Mouse (Mus musculus) forebrain, embryonic 15.5 days (tissue): ENCODE data around the gene Rnf11. TPM values are rescaled to one million over a fixed set of nuclear protein-coding genes. Genes with fewer than 3 reads are reported as not detected.
A peak's percentile ranks its signal among the peaks of the same experiment; 100 is the strongest.

Experiments used
- ATAC-seq: fragments of 200-750 bp; cut with Nextera tagmentation; replicated peaks from 2 replicates; pipeline ENCODE4 v1.8.0; 2017; ENCODE audit warnings: mild to moderate bottlenecking, moderate TSS enrichment, moderate library complexity
- H3K27ac ChIP-seq: fragments of 300-500 bp; sonication (generic); replicated peaks from 2 replicates; pipeline ENCODE4 v1.5.1; 2015; ENCODE audit warnings: mild to moderate bottlenecking, inconsistent platforms
- H3K27me3 ChIP-seq: fragments of 300-500 bp; sonication (generic); 2 replicates; pipeline ENCODE4 v1.6.1; 2015; ENCODE audit warnings: inconsistent platforms
- H3K36me3 ChIP-seq: fragments of 300-500 bp; sonication (generic); 2 replicates; pipeline ENCODE4 v1.6.1; 2015; ENCODE audit warnings: mild to moderate bottlenecking, inconsistent platforms
- H3K4me1 ChIP-seq: fragments of 300-500 bp; sonication (generic); 2 replicates; pipeline ENCODE4 v1.6.1; 2015; ENCODE audit warnings: inconsistent platforms
- H3K4me2 ChIP-seq: fragments of 300-500 bp; sonication (generic); replicated peaks from 2 replicates; pipeline ENCODE4 v1.6.1; 2015; ENCODE audit warnings: mild to moderate bottlenecking, inconsistent platforms
- H3K4me3 ChIP-seq: fragments of 300-500 bp; sonication (generic); 2 replicates; pipeline ENCODE4 v1.5.1; 2015; ENCODE audit warnings: mild to moderate bottlenecking, inconsistent platforms
- H3K9ac ChIP-seq: fragments of 300-500 bp; sonication (generic); replicated peaks from 2 replicates; pipeline ENCODE4 v1.6.1; 2015; ENCODE audit warnings: mild to moderate bottlenecking, inconsistent platforms
- H3K9me3 ChIP-seq: fragments of 300-500 bp; sonication (generic); 2 replicates; pipeline ENCODE4 v1.6.1; 2016; ENCODE audit warnings: inconsistent platforms
- WGBS: fragments of 180-500 bp; shearing (Covaris S2); methylation state at CpG from one replicate; pipeline ENCODE4 v1.1.7; 2015; ENCODE audit warnings: mixed read lengths; 5-methylcytosine and 5-hydroxymethylcytosine counted together
- polyA plus RNA-seq: library from polyadenylated mRNA; unstranded; fragments of >200 nt; fragmentation: Nextera tagmentation; extraction: Ambion mirVana; gene quantifications from 2 replicates; pipeline ENCODE4 v1.2.1, GENCODE M21; 2015

The Rnf11 gene
- polyA plus RNA-seq, 1 experiment from 2014 or later, result 62.6 TPM

DNA sequence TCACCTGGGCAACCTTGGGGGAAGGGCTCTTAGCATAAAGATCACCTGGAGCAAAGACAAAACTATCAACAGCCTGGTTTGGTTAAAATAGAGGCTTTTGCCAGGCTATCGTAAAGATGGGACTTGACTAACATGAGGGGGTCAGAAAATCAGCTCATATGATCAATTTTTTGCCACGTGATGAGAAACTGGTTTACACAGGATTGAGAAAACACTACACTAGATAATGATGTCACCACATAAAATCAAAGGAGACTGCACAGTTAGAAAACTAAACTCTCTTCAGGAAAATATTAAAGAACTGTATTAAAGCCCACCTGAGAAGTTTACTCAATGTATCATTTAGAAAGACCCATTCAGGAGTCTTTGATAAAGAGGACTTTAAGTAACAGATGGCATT lies 9.4 kb downstream of the Rnf11 start:
- peaks cover 17% of the 10 kb centered on the region for H3K4me1 ChIP-seq
- peak overlapping the region; percentile 97 for H3K9ac ChIP-seq
- H3K4me2 ChIP-seq, result peak overlapping the region; percentile 43
- no peaks in the 10 kb centered on the region for H3K9me3 ChIP-seq
- peak overlapping the region; percentile 82 for H3K4me3 ChIP-seq
- no peaks in the 10 kb centered on the region for H3K27me3 ChIP-seq
- ATAC-seq, result no peak
- no peak overlapping the region for H3K27ac ChIP-seq
- WGBS, result 56% methylated on average over 2 of the region's 2 CpGs
- 0 out of 2 replicates have a peak, but pooled peaks cover 3% of the 10 kb centered on the region for H3K36me3 ChIP-seq

DNA sequence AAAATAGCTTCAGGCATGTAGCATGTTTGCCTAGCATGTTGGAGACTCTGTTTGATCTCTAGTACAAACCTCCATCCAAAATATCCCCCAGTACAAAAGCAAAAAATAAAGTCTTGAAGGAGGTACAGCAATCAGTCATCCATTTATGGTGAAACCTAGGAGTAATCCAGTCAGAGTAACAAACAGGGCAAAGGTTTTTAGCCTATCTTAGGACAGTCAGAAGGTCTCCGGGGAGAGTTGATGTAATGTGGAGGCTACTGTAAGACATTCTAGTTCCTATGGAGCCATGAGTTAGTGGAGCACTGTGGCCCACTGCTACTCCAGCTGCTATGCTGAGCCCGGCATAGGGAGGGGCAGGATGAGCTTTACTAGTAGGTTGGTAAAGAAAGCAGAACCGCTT lies 12.0 kb downstream of the Rnf11 start:
- H3K4me2 ChIP-seq, result no peak overlapping the region
- peaks cover 17% of the 10 kb centered on the region for H3K4me1 ChIP-seq
- H3K4me3 ChIP-seq, result no peak overlapping the region
- H3K36me3 ChIP-seq, result 0 out of 2 replicates have a peak, but pooled peaks cover 3% of the 10 kb centered on the region
- ATAC-seq, result no peak
- WGBS, result 93% methylated on average over 3 of the region's 3 CpGs
- H3K27me3 ChIP-seq, result no peaks in the 10 kb centered on the region
- H3K27ac ChIP-seq, result no peak overlapping the region
- no peaks in the 10 kb centered on the region for H3K9me3 ChIP-seq
- H3K9ac ChIP-seq, result no peak overlapping the region

DNA sequence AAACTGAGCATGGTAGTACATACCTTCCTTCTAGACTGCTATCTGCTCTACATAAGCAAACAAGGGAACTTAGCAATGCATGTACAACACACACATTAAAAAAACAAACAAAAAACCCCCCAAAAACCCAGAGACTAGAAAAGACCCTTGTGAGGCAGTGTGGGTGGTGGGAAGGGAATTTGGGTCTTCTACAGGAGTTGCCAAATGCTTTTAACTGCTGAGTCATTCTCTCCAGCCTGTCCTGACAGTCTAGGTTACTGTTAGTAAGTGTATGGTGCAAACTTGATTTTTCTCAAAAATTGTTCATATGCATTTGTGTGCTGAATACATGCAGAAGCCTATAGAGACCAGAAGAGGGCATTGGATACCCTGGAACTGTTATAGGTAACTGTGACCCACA lies 12.9 kb downstream of the Rnf11 start:
- Histone ChIP-seq H3K9me3 (no peaks in the 10 kb centered on the region), H3K4me2 (no peak overlapping the region)
- no peak for ATAC-seq

DNA sequence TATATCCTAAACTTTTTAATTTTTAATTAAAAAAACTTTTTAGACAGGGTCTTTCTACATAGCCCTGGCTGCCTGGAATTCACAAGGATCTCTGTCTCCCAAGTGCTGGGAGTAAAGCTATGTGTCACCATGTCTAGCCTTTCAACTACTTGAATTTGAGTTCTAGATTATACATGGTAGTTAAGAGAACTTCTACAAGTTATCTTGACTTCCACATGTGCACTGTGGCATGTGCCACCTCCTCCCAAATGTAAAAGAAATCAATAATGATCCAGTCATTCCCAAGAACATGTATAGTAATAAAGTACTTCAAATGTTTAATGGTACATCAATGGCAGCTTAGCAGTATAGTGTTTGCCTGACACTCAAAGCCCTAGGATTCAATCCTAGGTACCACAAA lies 16.8 kb downstream of the Rnf11 start:
- H3K27me3 ChIP-seq, result no peaks in the 10 kb centered on the region

More for the DNA sequence above, 12.9 kb downstream of the Rnf11 start:
- peaks cover 17% of the 10 kb centered on the region for H3K4me1 ChIP-seq
- H3K27ac ChIP-seq, result no peak overlapping the region
- H3K9ac ChIP-seq, result no peak overlapping the region
- no peaks in the 10 kb centered on the region for H3K27me3 ChIP-seq
- H3K36me3 ChIP-seq, result 0 out of 2 replicates have a peak, but pooled peaks cover 3% of the 10 kb centered on the region
- H3K4me3 ChIP-seq, result no peak overlapping the region

DNA sequence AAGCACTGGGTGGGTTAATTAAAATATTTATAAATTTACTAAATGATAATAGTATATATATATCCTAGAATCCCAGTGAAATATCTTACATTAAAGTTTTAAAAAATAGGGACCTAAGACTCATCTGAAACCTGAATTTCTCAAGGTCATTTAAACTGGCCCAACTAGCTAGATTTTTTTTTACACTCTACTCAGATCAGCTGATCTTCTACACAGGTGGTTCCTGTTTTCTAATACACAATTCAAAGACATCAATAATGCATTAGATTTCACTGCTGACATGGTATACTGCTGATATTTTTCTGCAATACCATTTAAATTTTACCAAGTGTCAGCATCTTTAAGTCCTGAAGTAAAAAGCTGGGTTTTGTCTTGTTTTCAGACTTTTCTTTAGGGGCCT lies 20.6 kb downstream of the Rnf11 start:
- no peak overlapping the region for H3K4me2 ChIP-seq
- no peaks in the 10 kb centered on the region for H3K27me3 ChIP-seq
- H3K9me3 ChIP-seq, result no peaks in the 10 kb centered on the region
- no peak overlapping the region for H3K4me3 ChIP-seq
- H3K36me3 ChIP-seq, result no peaks in the 10 kb centered on the region
- no peak overlapping the region for H3K27ac ChIP-seq
- no peaks in the 10 kb centered on the region for H3K4me1 ChIP-seq
- H3K9ac ChIP-seq, result no peak overlapping the region
- ATAC-seq, result no peak

More for the DNA sequence above, 16.8 kb downstream of the Rnf11 start:
- Histone ChIP-seq H3K4me2 (no peak overlapping the region), H3K4me1 (no peaks in the 10 kb centered on the region), H3K9me3 (no peaks in the 10 kb centered on the region), H3K9ac (no peak overlapping the region), H3K27ac (no peak overlapping the region), H3K4me3 (no peak overlapping the region), H3K36me3 (0 out of 2 replicates have a peak, but pooled peaks cover 3% of the 10 kb centered on the region)
- ATAC-seq, result no peak

DNA sequence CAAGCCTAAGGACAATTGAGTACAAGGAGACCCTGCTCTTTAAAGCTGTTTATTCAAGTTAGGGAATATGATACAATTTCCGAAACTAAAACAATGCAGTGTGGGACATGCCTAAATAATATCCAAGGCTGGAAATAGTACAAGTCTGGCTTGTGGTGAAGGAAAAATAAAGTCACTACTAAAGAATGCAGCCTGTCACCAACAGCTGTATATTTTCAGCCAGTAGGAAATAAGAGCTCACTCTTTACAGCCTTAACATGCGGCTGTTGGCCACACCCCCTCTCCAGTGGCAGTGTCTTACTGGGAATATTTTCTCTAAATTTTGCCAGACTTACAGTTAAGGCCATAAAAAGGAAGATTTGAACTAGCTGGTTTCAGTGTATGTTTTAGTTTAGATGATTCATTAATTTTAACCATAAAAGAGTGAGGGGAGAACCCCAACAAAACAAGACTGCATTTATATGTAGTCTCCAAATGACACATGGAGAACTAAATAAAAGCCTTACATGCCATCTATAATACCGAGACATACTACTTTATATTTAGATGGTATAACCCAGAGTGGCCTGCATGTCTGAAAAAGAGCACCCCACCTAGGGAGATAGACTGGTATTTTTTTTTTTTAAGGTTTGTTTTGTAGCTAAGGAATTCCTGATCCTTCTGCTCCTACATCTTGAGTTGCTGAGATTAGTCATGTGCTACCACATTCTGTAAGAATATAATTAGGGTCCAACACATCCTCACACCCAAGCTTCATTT lies 23.9 kb downstream of the Rnf11 start:
- no peak for ATAC-seq
- Histone ChIP-seq H3K4me1 (no peaks in the 10 kb centered on the region), H3K4me3 (no peak overlapping the region), H3K9me3 (no peaks in the 10 kb centered on the region), H3K27ac (no peak overlapping the region), H3K4me2 (no peak overlapping the region), H3K27me3 (no peaks in the 10 kb centered on the region), H3K9ac (no peak overlapping the region), H3K36me3 (no peaks in the 10 kb centered on the region)
- WGBS, result 78% methylated on average over 3 of the region's 3 CpGs

DNA sequence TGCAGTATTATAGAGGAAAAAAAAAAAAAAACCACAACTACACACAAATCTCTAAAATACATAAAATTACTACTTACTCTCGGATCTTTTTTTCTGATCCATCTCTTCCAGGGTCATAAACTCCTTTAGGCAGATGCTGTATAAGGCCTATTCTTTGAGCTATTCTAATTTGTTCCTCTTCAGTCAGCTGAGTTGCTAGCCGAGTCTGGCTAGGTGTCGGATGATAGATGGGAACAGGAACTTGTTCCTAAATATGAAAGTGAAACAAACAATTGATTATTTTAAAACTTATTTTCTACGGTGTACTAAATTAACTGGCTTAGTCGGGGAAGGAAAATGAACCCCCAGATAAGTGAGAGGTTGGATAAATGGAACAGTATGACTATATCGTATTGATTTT lies 27.7 kb downstream of the Rnf11 start:
- no peak overlapping the region for H3K9ac ChIP-seq
- no peak overlapping the region for H3K27ac ChIP-seq
- H3K4me3 ChIP-seq, result no peak overlapping the region
- 95% methylated on average over 6 of the region's 6 CpGs for WGBS
- no peaks in the 10 kb centered on the region for H3K9me3 ChIP-seq
- ATAC-seq, result no peak
- H3K27me3 ChIP-seq, result no peaks in the 10 kb centered on the region
- no peaks in the 10 kb centered on the region for H3K4me1 ChIP-seq
- H3K36me3 ChIP-seq, result peaks cover 8% of the 10 kb centered on the region; the same call in 1 of the 2 replicates
- no peak overlapping the region for H3K4me2 ChIP-seq

DNA sequence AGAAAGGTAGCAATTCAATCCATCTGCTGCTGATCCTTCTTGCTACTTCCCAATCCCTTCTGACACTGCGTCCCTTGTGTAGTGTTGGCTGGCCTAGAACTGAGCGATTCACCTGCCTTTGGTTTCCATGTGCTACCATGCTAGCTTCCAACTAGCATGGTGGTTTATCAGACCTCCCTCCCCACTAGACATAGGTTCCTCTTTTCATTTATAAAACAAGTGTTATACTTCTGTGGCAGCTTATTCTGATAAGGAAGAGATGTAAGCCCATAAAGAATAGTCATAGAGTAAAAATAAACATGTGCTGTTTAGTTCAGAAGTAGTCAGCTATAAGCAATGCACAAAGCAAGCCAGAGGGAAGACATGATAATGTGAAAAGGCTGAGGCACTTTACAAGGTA lies 36.0 kb downstream of the Rnf11 start:
- Histone ChIP-seq H3K36me3 (peaks cover 8% of the 10 kb centered on the region; the same call in 1 of the 2 replicates), H3K4me3 (no peak overlapping the region), H3K9ac (no peak overlapping the region), H3K27me3 (no peaks in the 10 kb centered on the region), H3K4me1 (no peaks in the 10 kb centered on the region), H3K4me2 (no peak overlapping the region), H3K9me3 (no peaks in the 10 kb centered on the region), H3K27ac (no peak overlapping the region)
- 98% methylated on average over 2 of the region's 2 CpGs for WGBS
- ATAC-seq, result no peak

DNA sequence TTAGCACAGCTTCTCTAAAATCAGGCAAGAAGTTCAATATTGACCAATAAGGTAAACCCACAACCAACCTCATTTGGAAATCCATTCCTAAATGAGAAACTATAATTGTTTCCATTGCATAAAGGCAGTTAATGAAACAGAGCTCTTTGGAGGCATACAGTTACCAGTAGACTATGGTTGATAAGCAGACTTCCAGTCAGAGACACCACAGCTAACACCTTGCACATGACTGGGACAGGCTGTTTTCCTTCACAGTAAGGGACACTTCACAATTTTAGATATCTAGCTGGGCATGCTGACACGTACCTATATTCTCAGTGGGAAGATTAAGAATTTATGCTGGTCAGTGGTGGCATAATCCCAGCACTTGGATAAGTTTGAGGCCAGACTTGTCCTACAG lies 38.6 kb downstream of the Rnf11 start:
- Histone ChIP-seq H3K36me3 (peaks cover 2% of the 10 kb centered on the region; the same call in 1 of the 2 replicates), H3K9ac (no peak overlapping the region), H3K4me1 (no peaks in the 10 kb centered on the region), H3K4me3 (no peak overlapping the region), H3K27ac (no peak overlapping the region), H3K27me3 (no peaks in the 10 kb centered on the region), H3K4me2 (no peak overlapping the region), H3K9me3 (no peaks in the 10 kb centered on the region)
- 76% methylated on average over 1 of the region's 1 CpGs for WGBS
- ATAC-seq, result no peak

DNA sequence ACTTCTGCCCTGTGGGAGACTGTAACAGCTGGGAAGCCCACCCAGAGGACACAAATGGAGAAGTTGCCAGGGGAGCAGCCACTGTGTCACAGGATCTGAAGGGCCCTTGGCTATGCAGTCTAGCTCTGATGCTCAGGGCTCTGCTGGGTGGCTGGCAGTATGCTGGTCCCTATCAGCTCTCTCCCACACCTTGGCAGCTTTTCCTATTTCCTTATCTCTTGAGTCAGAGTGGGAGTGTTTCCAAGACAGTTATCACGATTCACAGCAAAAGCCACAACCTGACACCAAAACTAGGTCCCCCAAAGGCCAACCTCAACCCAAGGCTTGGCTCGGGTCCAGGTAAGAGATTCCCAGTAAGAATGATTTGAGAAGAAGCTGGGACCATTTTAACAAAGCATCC lies 39.1 kb downstream of the Rnf11 start:
- Histone ChIP-seq H3K4me1 (no peaks in the 10 kb centered on the region), H3K9ac (no peak overlapping the region), H3K9me3 (no peaks in the 10 kb centered on the region), H3K36me3 (no peaks in the 10 kb centered on the region; the same call in 1 of the 2 replicates), H3K27me3 (no peaks in the 10 kb centered on the region), H3K4me3 (no peak overlapping the region), H3K4me2 (no peak overlapping the region), H3K27ac (no peak overlapping the region)
- WGBS, result 74% methylated on average over 2 of the region's 2 CpGs
- ATAC-seq, result peak; percentile 39; the same call in 1 of the 2 replicates

DNA sequence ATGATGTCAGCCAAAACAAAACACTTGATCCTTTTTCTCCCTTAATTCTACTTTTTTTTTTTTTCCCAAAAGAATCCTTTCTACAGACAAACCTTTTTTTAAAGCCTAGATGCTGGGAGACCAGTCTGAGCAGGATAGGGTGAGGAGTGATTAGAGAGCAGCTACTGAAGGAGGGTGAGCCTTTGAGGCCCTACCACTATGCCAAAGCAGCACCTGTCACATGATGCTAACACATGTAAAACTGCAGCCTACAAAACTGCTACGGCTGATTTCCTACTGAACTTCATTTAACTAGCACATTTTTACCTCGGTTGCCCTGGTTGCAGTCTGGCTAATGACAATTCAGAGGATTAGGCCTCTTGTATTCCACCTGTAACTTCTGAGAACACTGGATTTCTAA lies 39.6 kb downstream of the Rnf11 start:
- no peak overlapping the region for H3K9ac ChIP-seq
- no peaks in the 10 kb centered on the region for H3K9me3 ChIP-seq
- 33% methylated on average over 2 of the region's 2 CpGs for WGBS
- no peak for ATAC-seq
- H3K4me1 ChIP-seq, result no peaks in the 10 kb centered on the region
- no peak overlapping the region for H3K4me3 ChIP-seq
- H3K27ac ChIP-seq, result no peak overlapping the region
- H3K4me2 ChIP-seq, result no peak overlapping the region
- H3K36me3 ChIP-seq, result no peaks in the 10 kb centered on the region; the same call in 1 of the 2 replicates
- H3K27me3 ChIP-seq, result no peaks in the 10 kb centered on the region

DNA sequence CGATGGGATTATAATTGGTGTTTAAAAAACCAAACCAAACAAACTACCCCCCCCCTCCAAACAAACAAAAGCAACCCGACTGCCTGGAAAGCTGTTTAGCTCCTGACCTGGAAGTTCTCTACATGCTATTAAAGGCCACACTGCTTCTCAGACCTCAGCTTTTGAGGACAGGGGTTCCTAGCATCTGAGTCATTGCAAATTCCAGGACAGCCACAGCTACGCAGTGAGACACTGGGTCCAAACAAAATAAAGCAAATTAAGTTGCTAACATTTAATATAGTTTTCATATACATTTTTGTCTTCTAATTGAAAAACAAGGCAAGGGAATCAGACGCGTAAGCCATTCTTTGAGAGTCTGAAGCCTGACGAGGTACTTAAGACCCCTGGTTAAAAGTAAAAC lies 40.1 kb downstream of the Rnf11 start:
- Histone ChIP-seq H3K9ac (no peak overlapping the region), H3K9me3 (no peaks in the 10 kb centered on the region), H3K4me3 (no peak overlapping the region), H3K4me2 (no peak overlapping the region), H3K27me3 (no peaks in the 10 kb centered on the region), H3K4me1 (no peaks in the 10 kb centered on the region), H3K36me3 (no peaks in the 10 kb centered on the region; the same call in 1 of the 2 replicates), H3K27ac (no peak overlapping the region)
- ATAC-seq, result no peak
- 46% methylated on average over 6 of the region's 6 CpGs for WGBS

DNA sequence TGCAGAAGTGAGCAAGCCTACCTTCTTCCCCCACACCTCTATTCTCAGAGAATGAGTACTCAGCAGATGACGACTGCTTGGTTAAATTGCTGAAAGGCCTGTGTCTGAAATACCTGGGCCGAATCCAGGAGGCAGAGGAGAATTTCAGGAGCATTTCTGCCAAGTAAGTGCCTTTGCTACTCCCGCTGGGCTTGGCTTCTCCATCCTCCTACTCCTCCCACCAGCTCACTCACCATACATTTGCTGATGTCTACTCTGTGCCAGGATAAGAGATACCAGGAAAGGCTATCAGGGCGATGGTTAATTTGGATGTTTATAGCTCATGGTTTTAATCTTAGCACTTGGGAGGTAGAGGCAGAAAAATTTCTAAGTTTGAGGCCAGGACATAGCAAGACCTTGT lies 41.9 kb downstream of the Rnf11 start:
- Histone ChIP-seq H3K4me1 (no peaks in the 10 kb centered on the region), H3K4me3 (no peak overlapping the region), H3K36me3 (no peaks in the 10 kb centered on the region), H3K9ac (no peak overlapping the region), H3K27ac (no peak overlapping the region), H3K9me3 (no peaks in the 10 kb centered on the region), H3K4me2 (no peak overlapping the region), H3K27me3 (no peaks in the 10 kb centered on the region)
- WGBS, result 91% methylated on average over 4 of the region's 4 CpGs
- ATAC-seq, result no peak
